In the genomic region with DNA sequence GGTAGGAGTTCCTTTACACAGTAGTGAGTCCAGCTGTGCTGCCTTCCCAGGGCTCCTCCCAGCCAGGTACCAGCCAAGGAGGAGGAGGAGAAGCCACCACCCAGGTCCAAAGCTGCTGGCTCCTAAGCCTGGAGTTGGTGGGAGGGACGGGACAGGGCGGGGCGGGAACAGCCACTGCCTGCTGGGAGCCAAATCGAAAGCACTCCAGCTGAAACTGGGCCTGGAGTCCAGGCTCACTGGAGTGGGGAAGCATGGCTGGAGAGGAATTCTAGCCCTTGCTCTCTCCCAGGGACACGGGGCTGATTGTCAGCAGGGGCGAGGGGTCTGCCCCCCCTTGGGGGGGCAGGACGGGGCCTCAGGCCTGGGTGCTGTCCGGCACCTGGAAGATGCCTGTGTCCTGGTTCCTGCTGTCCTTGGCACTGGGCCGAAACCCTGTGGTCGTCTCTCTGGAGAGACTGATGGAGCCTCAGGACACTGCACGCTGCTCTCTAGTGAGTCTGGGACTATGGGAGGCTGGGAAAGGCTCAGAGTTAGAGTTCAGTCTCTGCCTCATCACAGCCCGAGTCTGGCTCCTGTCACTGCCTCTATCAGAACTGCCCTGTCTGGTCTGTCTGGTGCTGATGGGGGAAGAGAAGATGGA, we compare ENCODE assay signal across 8 mouse cellular contexts. TPM values are rescaled to one million over a fixed set of nuclear protein-coding genes. Genes with fewer than 3 reads are reported as not detected.
DNase-seq lines count a peak whose midpoint lies in the region; ATAC-seq and TF ChIP-seq lines count a peak whose summit lies in the region.

A gene (plus strand): TSS at position 131 of the 640 bp plus-strand sequence.

- H3K27me3 ChIP-seq in lung, embryonic 14.5 days (ENCODE audit: insufficient read depth, low read length), result peaks cover 12% of the 10 kb centered on the region; the same call in 1 of the 2 replicates

- peak; percentile 41 for DNase-seq in cerebellum, adult 9-11 months
- DNase-seq in cerebellum, adult 8-10 months, result no peak
- peak; percentile 68 for DNase-seq in adrenal gland, postnatal 25 days
- DNase-seq in heart, adult 9 months (ENCODE audit: low spot score in 2 of 2), result peak; percentile 74 to 79
- DNase-seq in kidney, adult 8-10 months, result peak; percentile 72 to 77
- peak; percentile 60 for DNase-seq in lung, embryonic 14.5 days
- DNase-seq in T-cell, adult 2 months (ENCODE audit: low spot score), result no peak
- DNase-seq in layer of hippocampus, postnatal 25 days (ENCODE audit: extremely low spot score in 1 of 2, low spot score in 1 of 2), result no peak

- TF ChIP-seq CTCF in lung, embryonic 14.5 days (IDR thresholded peaks at IDR 0.05; ENCODE audit: low read depth), result no peak

- peak within 1 kb of the TSS; percentile 24; the same call in 1 of the 2 replicates for H3K4me3 ChIP-seq in lung, embryonic 14.5 days (ENCODE audit: low read depth, low read length)

- 0 out of 2 replicates have a peak within 1 kb of the TSS, but pooled peaks have one; percentile 32 for H3K27ac ChIP-seq in lung, embryonic 14.5 days (ENCODE audit: low read depth)

- WGBS in lung, embryonic 14.5 days, result 17% methylated on average over 12 of the region's 12 CpGs

- H3K4me2 ChIP-seq in lung, embryonic 14.5 days, result peak within 1 kb of the TSS; percentile 59

- no peaks in the 10 kb centered on the region for H3K9me3 ChIP-seq in lung, embryonic 14.5 days (ENCODE audit: low read depth, low read length)

- peak within 1 kb of the TSS; percentile 38 for H3K9ac ChIP-seq in lung, embryonic 14.5 days

- H3K36me3 ChIP-seq in lung, embryonic 14.5 days (ENCODE audit: insufficient read depth), result no peaks in the 10 kb centered on the region

- no peaks in the 10 kb centered on the region for H3K4me1 ChIP-seq in lung, embryonic 14.5 days (ENCODE audit: insufficient read depth)

- ATAC-seq in lung, embryonic 14.5 days (ENCODE audit: insufficient read depth), result peak; percentile 48; the same call in 1 of the 2 replicates

RNA-seq across cellular contexts. Expression of the gene that starts here (rescaled TPM):
- total RNA-seq in adrenal gland, postnatal 25 days (2021), result 18.0 and 19.3 TPM in 2 replicates
- 7.7 and 9.1 TPM in 2 replicates for polyA plus RNA-seq in lung, embryonic 14.5 days (2014; fragmentation: Nextera tagmentation; extraction: Ambion mirVana)
- total RNA-seq in layer of hippocampus, postnatal 25 days (2021), result 1 to 10 TPM; 6.0 to 6.3 TPM

Comparison
In these comparisons a context has a peak if more than half of its experiments do, and no peak if none do; other contexts are left out.
1. DNase-seq: peak in cerebellum, adult 9-11 months (single experiment), adrenal gland, postnatal 25 days (single experiment), heart, adult 9 months (2 of 2), kidney, adult 8-10 months (2 of 2) and lung, embryonic 14.5 days (single experiment); none in cerebellum, adult 8-10 months (single experiment), T-cell, adult 2 months (single experiment) and layer of hippocampus, postnatal 25 days (0 of 2).